In genomic region chr2:172207003-172207402, GRCm38 (mm10) we compare ENCODE assay signal across 9 mouse cellular contexts. TPM values are rescaled to one million over a fixed set of nuclear protein-coding genes. Genes with fewer than 3 reads are reported as not detected.
DNase-seq lines count a peak whose midpoint lies in the region; ATAC-seq and TF ChIP-seq lines count a peak whose summit lies in the region.
"Had no signal": no experiment of that assay in that cellular context is flagged by ENCODE, and none has a peak within 500 bp of the region (broad histone marks: within the 10 kb centered on the region; RNA-seq: fewer than 3 reads in every experiment).

No protein-coding gene starts in this region.

- peak; percentile 74 for ATAC-seq in forebrain, postnatal 0 days
- 0 out of 2 replicates have a peak, but pooled peaks have one; percentile 24 for ATAC-seq in hindbrain, embryonic 14.5 days (ENCODE audit: low FRiP score)
- ATAC-seq in midbrain, embryonic 13.5 days = peak; percentile 56; the same call in 1 of the 2 replicates
- ATAC-seq in stomach, postnatal 0 days (ENCODE audit: low FRiP score, low TSS enrichment) = no peak

- 6% methylated on average over 11 of the region's 11 CpGs for WGBS in forebrain, postnatal 0 days
- WGBS in hindbrain, embryonic 14.5 days = 15% methylated on average over 11 of the region's 11 CpGs
- 14% methylated on average over 11 of the region's 11 CpGs for WGBS in midbrain, embryonic 13.5 days
- 8% methylated on average over 11 of the region's 11 CpGs for WGBS in stomach, postnatal 0 days

- H3K4me1 ChIP-seq in forebrain, postnatal 0 days (ENCODE audit: insufficient read depth) = no peaks in the 10 kb centered on the region
- H3K4me1 ChIP-seq in hindbrain, embryonic 14.5 days (replicated peaks; ENCODE audit: control insufficient read depth, insufficient read depth, low read length) = no peaks in the 10 kb centered on the region
- H3K4me1 ChIP-seq in midbrain, embryonic 13.5 days (replicated peaks) = no peaks in the 10 kb centered on the region
- H3K4me1 ChIP-seq in stomach, postnatal 0 days (replicated peaks; ENCODE audit: control insufficient read depth, insufficient read depth) = no peaks in the 10 kb centered on the region

- H3K4me3 ChIP-seq in forebrain, postnatal 0 days (ENCODE audit: low read depth, low read length) = no peak overlapping the region
- no peak overlapping the region for H3K4me3 ChIP-seq in hindbrain, embryonic 14.5 days (replicated peaks; ENCODE audit: low read length)
- H3K4me3 ChIP-seq in midbrain, embryonic 13.5 days (replicated peaks) = no peak overlapping the region
- no peak overlapping the region for H3K4me3 ChIP-seq in stomach, postnatal 0 days (ENCODE audit: low read depth, low read length)

- H3K9ac ChIP-seq in forebrain, postnatal 0 days = no peak overlapping the region
- no peak overlapping the region for H3K9ac ChIP-seq in hindbrain, embryonic 14.5 days
- H3K9ac ChIP-seq in midbrain, embryonic 13.5 days (replicated peaks) = no peak overlapping the region
- H3K9ac ChIP-seq in stomach, postnatal 0 days (ENCODE audit: low read length) = no peak overlapping the region

- H3K27ac ChIP-seq in forebrain, postnatal 0 days (ENCODE audit: low read depth, low read length) = no peak overlapping the region
- no peak overlapping the region for H3K27ac ChIP-seq in hindbrain, embryonic 14.5 days
- H3K27ac ChIP-seq in midbrain, embryonic 13.5 days = no peak overlapping the region
- no peak overlapping the region for H3K27ac ChIP-seq in stomach, postnatal 0 days (replicated peaks)

- no peak for TF ChIP-seq EP300 in stomach, postnatal 0 days (optimal IDR thresholded peaks at IDR 0.05)

- no peak overlapping the region for H3K4me2 ChIP-seq in forebrain, postnatal 0 days (ENCODE audit: low read depth)
- H3K4me2 ChIP-seq in hindbrain, embryonic 14.5 days (replicated peaks) = no peak overlapping the region
- H3K4me2 ChIP-seq in midbrain, embryonic 13.5 days (replicated peaks) = no peak overlapping the region
- no peak overlapping the region for H3K4me2 ChIP-seq in stomach, postnatal 0 days (replicated peaks; ENCODE audit: low read depth)

- peak; percentile 57 to 86 for DNase-seq in heart, adult 18-20 months
- no peak for DNase-seq in heart, postnatal 25 days (ENCODE audit: low spot score)
- peak; percentile 71 to 84 for DNase-seq in cerebellum, adult 18-20 months
- DNase-seq in forebrain, postnatal 0 days = peak; percentile 94
- peak; percentile 95 for DNase-seq in hindbrain, embryonic 14.5 days (ENCODE audit: low spot score)
- peak; percentile 37 to 93 for DNase-seq in left cerebral cortex, adult 9 months (ENCODE audit: low spot score in 2 of 2)
- DNase-seq in stomach, postnatal 0 days (ENCODE audit: low spot score) = peak; percentile 72

- H3K9me3 ChIP-seq in forebrain, postnatal 0 days (ENCODE audit: low read length) = no peaks in the 10 kb centered on the region
- no peaks in the 10 kb centered on the region for H3K9me3 ChIP-seq in hindbrain, embryonic 14.5 days (ENCODE audit: control insufficient read depth, low read length)
- H3K9me3 ChIP-seq in midbrain, embryonic 13.5 days = no peaks in the 10 kb centered on the region
- H3K9me3 ChIP-seq in stomach, postnatal 0 days (ENCODE audit: control insufficient read depth, low read length) = no peaks in the 10 kb centered on the region

- no peaks in the 10 kb centered on the region for H3K36me3 ChIP-seq in forebrain, postnatal 0 days (ENCODE audit: insufficient read depth)
- no peaks in the 10 kb centered on the region for H3K36me3 ChIP-seq in hindbrain, embryonic 14.5 days (replicated peaks; ENCODE audit: control insufficient read depth, insufficient read depth)
- H3K36me3 ChIP-seq in midbrain, embryonic 13.5 days = no peaks in the 10 kb centered on the region
- H3K36me3 ChIP-seq in stomach, postnatal 0 days (ENCODE audit: control insufficient read depth, insufficient read depth, low read length) = no peaks in the 10 kb centered on the region

- intact Hi-C loops in heart, postnatal 25 days (cut with DNase I) = loop anchor here (2.0 kb wide), 2 partner anchors 1294 to 1330 kb away; no protein-coding TSS in a partner anchor

- TF ChIP-seq CTCF in forebrain, postnatal 0 days (IDR thresholded peaks at IDR 0.05; ENCODE audit: low read depth) = peak; percentile 97
- peak; percentile 94 for TF ChIP-seq CTCF in stomach, postnatal 0 days (IDR thresholded peaks at IDR 0.05; ENCODE audit: low read depth)

- H3K27me3 ChIP-seq in forebrain, postnatal 0 days (ENCODE audit: insufficient read depth, low read length) = no peaks in the 10 kb centered on the region
- no peaks in the 10 kb centered on the region for H3K27me3 ChIP-seq in hindbrain, embryonic 14.5 days (ENCODE audit: control insufficient read depth, insufficient read depth, low read length)
- H3K27me3 ChIP-seq in midbrain, embryonic 13.5 days = no peaks in the 10 kb centered on the region
- no peaks in the 10 kb centered on the region for H3K27me3 ChIP-seq in stomach, postnatal 0 days (ENCODE audit: control insufficient read depth, insufficient read depth, low read length)

RNA-seq across cellular contexts. Expression of gene Mc3r, which starts 41.3 kb away (rescaled TPM):
- not detected for total RNA-seq in heart, adult 18-20 months (2021)
- not detected for total RNA-seq in heart, postnatal 25 days (2021)
- 0.31 and 0.86 TPM in 2 replicates for total RNA-seq in forebrain, postnatal 0 days (2014; rRNA removed)
- polyA plus RNA-seq in forebrain, postnatal 0 days (2015; fragmentation: Nextera tagmentation; extraction: Ambion mirVana) = 0.29 and 0.53 TPM in 2 replicates
- polyA plus RNA-seq in hindbrain, embryonic 14.5 days (2014; fragmentation: Nextera tagmentation; extraction: Ambion mirVana) = 0.15 and 0.30 TPM in 2 replicates
- polyA plus RNA-seq in midbrain, embryonic 13.5 days (2015; fragmentation: Nextera tagmentation; extraction: Ambion mirVana) = 0.22 and 0.23 TPM in 2 replicates
- polyA plus RNA-seq in stomach, postnatal 0 days (2015; fragmentation: Nextera tagmentation; extraction: Ambion mirVana) = not detected in 2 replicates
- polyA plus RNA-seq: lung, embryonic 16.5 days had no signal
